Mouse (Mus musculus) thymus, adult 2 months (tissue): ENCODE data around the gene Glod4.

Experiments used
- CTCF ChIP-seq: fragments of 200-500 bp; IDR thresholded peaks from 2 replicates; pipeline ENCODE4 v1.5.1; 2012; ENCODE audit warnings: mild to moderate bottlenecking, control low read depth, low read length, moderate library complexity, borderline replicate concordance; ENCODE audit not compliant: control insufficient read depth, poor library complexity, insufficient read depth; ENCODE audit errors: extremely low read depth
- POLR2A ChIP-seq: fragments of 200-500 bp; IDR thresholded peaks from 2 replicates; pipeline ENCODE4 v1.6.1; 2012; ENCODE audit warnings: mild to moderate bottlenecking, low read length, control low read depth, moderate library complexity; ENCODE audit not compliant: control insufficient read depth, poor library complexity, insufficient read depth; ENCODE audit errors: extremely low read depth

GRCm38 (mm10) chr11:76286534-76287126 is 43.1 kb upstream of the Glod4 start:
- no peak for TF ChIP-seq CTCF
- TF ChIP-seq POLR2A, result no peak
